Mouse (Mus musculus) MEL (cell line): ENCODE measurements around the gene Il3. TPM values are rescaled to one million over a fixed set of nuclear protein-coding genes. Genes with fewer than 3 reads are reported as not detected.

ENCODE experiments used
- DNase-seq: peaks from one replicate; pipeline ENCODE4 v3.0.0; 2011; ENCODE audit warnings: low read depth, low spot score
- H3K27ac ChIP-seq: 2 replicates; pipeline ENCODE4 v1.5.1; 2012; ENCODE audit warnings: low read depth, mild to moderate bottlenecking, control low read depth, low read length, moderate library complexity; ENCODE audit not compliant: control insufficient read depth
- H3K27me3 ChIP-seq, 2 experiments: fragments of 150-350 bp in 1 of 2; sonication (generic) in 1 of 2; 2 replicates each; pipeline ENCODE4 v1.6.1; 2012; ENCODE audit warnings: low read length in 2 of 2, mild to moderate bottlenecking in 2 of 2, improper control_type of control experiment in 1 of 2, moderate library complexity in 1 of 2; ENCODE audit not compliant: insufficient read depth in 2 of 2, control insufficient read depth in 1 of 2
- H3K36me3 ChIP-seq, 2 experiments: 2 replicates each; pipeline ENCODE4 v1.6.1; 2012 to 2014; ENCODE audit warnings: low read length in 2 of 2, improper control_type of control experiment in 1 of 2, inconsistent platforms in 1 of 2, mild to moderate bottlenecking in 1 of 2; ENCODE audit not compliant: insufficient read depth in 2 of 2, control insufficient read depth in 1 of 2
- H3K4me1 ChIP-seq, 2 experiments: fragments of 150-350 bp in 1 of 2; sonication (generic) in 1 of 2; 2 replicates each; pipeline ENCODE4 v1.6.1; 2012; ENCODE audit warnings: low read length in 2 of 2, improper control_type of control experiment in 1 of 2, mild to moderate bottlenecking in 1 of 2; ENCODE audit not compliant: insufficient read depth in 2 of 2, control insufficient read depth in 1 of 2
- H3K4me3 ChIP-seq, 2 experiments: fragments of 150-350 bp in 1 of 2; sonication (generic) in 1 of 2; 2 replicates each; pipeline ENCODE4 v1.5.1; 2012; ENCODE audit warnings: low read depth in 2 of 2, low read length in 2 of 2, mild to moderate bottlenecking in 2 of 2, moderate library complexity in 2 of 2, control low read depth in 1 of 2, improper control_type of control experiment in 1 of 2; ENCODE audit not compliant: control insufficient read depth in 1 of 2, insufficient read depth in 1 of 2
- H3K79me2 ChIP-seq: 2 replicates; pipeline ENCODE4 v1.6.1; 2012; ENCODE audit warnings: mild to moderate bottlenecking, low read length, moderate library complexity; ENCODE audit not compliant: control insufficient read depth, poor library complexity, insufficient read depth
- H3K9ac ChIP-seq: 2 replicates; pipeline ENCODE4 v1.6.1; 2012; ENCODE audit warnings: low read depth, mild to moderate bottlenecking, control low read depth, low read length, moderate library complexity; ENCODE audit not compliant: control insufficient read depth, poor library complexity, severe bottlenecking
- H3K9me3 ChIP-seq: fragments of 150-350 bp; sonication (generic); replicated peaks from 2 replicates; pipeline ENCODE4 v1.6.1; 2012; ENCODE audit warnings: mild to moderate bottlenecking, low read length, improper control_type of control experiment, moderate library complexity; ENCODE audit not compliant: insufficient read depth
- BHLHE40 ChIP-seq: IDR thresholded peaks from 2 replicates; pipeline ENCODE4 v1.6.1; 2012; ENCODE audit warnings: low read depth, mild to moderate bottlenecking, inconsistent platforms, low read length, improper control_type of control experiment, borderline replicate concordance
- CHD2 ChIP-seq: IDR thresholded peaks from 2 replicates; pipeline ENCODE4 v1.6.1; 2011; ENCODE audit warnings: low read length, improper control_type of control experiment
- CTCF ChIP-seq, 3 experiments: IDR thresholded peaks in 2 of 3; conservative IDR thresholded peaks in 1 of 3; 2 replicates each; pipeline ENCODE4 v1.5.1; 2011 to 2012; ENCODE audit warnings: low read length in 3 of 3, low read depth in 2 of 3, mild to moderate bottlenecking in 2 of 3, improper control_type of control experiment in 1 of 3, inconsistent platforms in 1 of 3, mixed read lengths in 1 of 3, moderate library complexity in 1 of 3; ENCODE audit not compliant: control insufficient read depth in 1 of 3, insufficient read depth in 1 of 3, poor library complexity in 1 of 3, severe bottlenecking in 1 of 3
- ELF1 ChIP-seq: IDR thresholded peaks from 2 replicates; pipeline ENCODE4 v1.6.1; 2014; ENCODE audit warnings: low read depth, mild to moderate bottlenecking, inconsistent platforms, low read length, improper control_type of control experiment, moderate library complexity
- EP300 ChIP-seq, 2 experiments: IDR thresholded peaks; 2 replicates each; pipeline ENCODE4 v1.6.1; 2011; ENCODE audit warnings: improper control_type of control experiment in 2 of 2, low read length in 2 of 2, low read depth in 1 of 2, mild to moderate bottlenecking in 1 of 2
- GABPA ChIP-seq: IDR thresholded peaks from 2 replicates; pipeline ENCODE4 v1.6.1; 2012; ENCODE audit warnings: low read depth, mild to moderate bottlenecking, inconsistent platforms, low read length, improper control_type of control experiment, moderate library complexity
- GATA1 ChIP-seq: IDR thresholded peaks from 2 replicates; pipeline ENCODE4 v1.6.1; 2011; ENCODE audit warnings: low read depth, low read length, improper control_type of control experiment
- HCFC1 ChIP-seq: IDR thresholded peaks from 2 replicates; pipeline ENCODE4 v1.6.1; 2012; ENCODE audit warnings: low read depth, mild to moderate bottlenecking, inconsistent platforms, low read length, improper control_type of control experiment, moderate library complexity
- KAT2A ChIP-seq: conservative IDR thresholded peaks from 2 replicates; pipeline ENCODE4 v1.6.1; 2012; ENCODE audit warnings: low read depth, low read length, improper control_type of control experiment, inconsistent platforms
- MAFK ChIP-seq: IDR thresholded peaks from 2 replicates; pipeline ENCODE4 v1.6.1; 2011; ENCODE audit warnings: low read depth, mild to moderate bottlenecking, low read length, improper control_type of control experiment, borderline replicate concordance
- MYC ChIP-seq: IDR thresholded peaks from 2 replicates; pipeline ENCODE4 v1.6.1; 2011; ENCODE audit warnings: low read depth, mild to moderate bottlenecking, low read length, improper control_type of control experiment, moderate library complexity
- NELFE ChIP-seq: IDR thresholded peaks from 2 replicates; pipeline ENCODE4 v1.6.1; 2011; ENCODE audit warnings: low read depth, low read length, improper control_type of control experiment
- NRF1 ChIP-seq: IDR thresholded peaks from 2 replicates; pipeline ENCODE4 v1.6.1; 2014; ENCODE audit warnings: low read depth, mild to moderate bottlenecking, inconsistent platforms, low read length, improper control_type of control experiment, moderate library complexity; ENCODE audit not compliant: poor library complexity, insufficient read depth, severe bottlenecking
- POLR2A ChIP-seq, 2 experiments: IDR thresholded peaks; 2 replicates each; pipeline ENCODE4 v1.6.1; 2011 to 2012; ENCODE audit warnings: low read length in 2 of 2, mild to moderate bottlenecking in 2 of 2, control low read depth in 1 of 2, improper control_type of control experiment in 1 of 2, low read depth in 1 of 2, moderate library complexity in 1 of 2; ENCODE audit not compliant: control insufficient read depth in 1 of 2, insufficient read depth in 1 of 2, poor library complexity in 1 of 2
- POLR2AphosphoS5 ChIP-seq: IDR thresholded peaks from 2 replicates; pipeline ENCODE4 v1.6.1; 2012; ENCODE audit warnings: low read depth, borderline replicate concordance, mild to moderate bottlenecking, inconsistent platforms, low read length, moderate library complexity, mixed read lengths
- RAD21 ChIP-seq: IDR thresholded peaks from 2 replicates; pipeline ENCODE4 v1.6.1; 2011; ENCODE audit warnings: mild to moderate bottlenecking, low read depth, low read length, improper control_type of control experiment
- RCOR1 ChIP-seq: IDR thresholded peaks from 2 replicates; pipeline ENCODE4 v1.6.1; 2012; ENCODE audit warnings: low read depth, mild to moderate bottlenecking, inconsistent platforms, low read length, improper control_type of control experiment
- SIN3A ChIP-seq: IDR thresholded peaks from 2 replicates; pipeline ENCODE4 v1.6.1; 2012; ENCODE audit warnings: low read length, improper control_type of control experiment, inconsistent platforms
- SMC3 ChIP-seq: IDR thresholded peaks from 2 replicates; pipeline ENCODE4 v1.6.1; 2011; ENCODE audit warnings: low read depth, low read length, improper control_type of control experiment
- TBP ChIP-seq: IDR thresholded peaks from 2 replicates; pipeline ENCODE4 v1.8.0; 2011; ENCODE audit warnings: low read depth, low read length, improper control_type of control experiment
- ZC3H11A ChIP-seq: IDR thresholded peaks from 2 replicates; pipeline ENCODE4 v1.6.1; 2012; ENCODE audit warnings: low read depth, mild to moderate bottlenecking, inconsistent platforms, low read length, improper control_type of control experiment
- ZMIZ1 ChIP-seq: IDR thresholded peaks from 2 replicates; pipeline ENCODE4 v1.6.1; 2012; ENCODE audit warnings: low read depth, mild to moderate bottlenecking, inconsistent platforms, low read length, improper control_type of control experiment, moderate library complexity
- ZNF384 ChIP-seq: IDR thresholded peaks from 2 replicates; pipeline ENCODE4 v1.6.1; 2012; ENCODE audit warnings: low read depth, mild to moderate bottlenecking, inconsistent platforms, low read length, improper control_type of control experiment
- polyA plus RNA-seq, 2 experiments: library from polyadenylated mRNA; stranded (reverse) in 1 of 2; unstranded in 1 of 2; fragments of >175 nt in 1 of 2; fragments of >200 nt in 1 of 2; gene quantifications; 2 replicates each; pipeline versions ENCODE4 v1.2.1 to v1.2.4; 2012; ENCODE audit warnings: low replicate concordance in 2 of 2, low read depth in 1 of 2; ENCODE audit not compliant: insufficient read length in 2 of 2, insufficient read depth in 1 of 2, missing spikeins in 1 of 2
- total RNA-seq: library from RNA; depleted of rRNA; stranded (reverse); fragments of 300-350 nt; gene quantifications from 2 replicates; pipeline ENCODE4 v1.2.3, GENCODE M21; 2012

The Il3 gene
- total and polyA plus RNA-seq, 3 experiments, result not detected

- H3K9ac ChIP-seq, result no peak overlapping the region
- no peak for TF ChIP-seq SIN3A
- no peak for TF ChIP-seq MYC
- TF ChIP-seq NELFE, result no peak
- TF ChIP-seq SMC3, result no peak
- TF ChIP-seq BHLHE40, result no peak
- TF ChIP-seq TBP, result no peak
- TF ChIP-seq RCOR1, result no peak
- no peak for TF ChIP-seq CHD2
- TF ChIP-seq POLR2AphosphoS5, result no peak
- no peak for TF ChIP-seq ZNF384
- TF ChIP-seq GABPA, result no peak
- no peak for TF ChIP-seq ELF1
- TF ChIP-seq NRF1, result no peak
- TF ChIP-seq EP300 (IDR thresholded peaks at IDR 0.05; ENCODE audit: low read depth in 1 of 2, low read length in 2 of 2), result no peak
- no peak for TF ChIP-seq HCFC1
- no peak for TF ChIP-seq GATA1
- TF ChIP-seq ZMIZ1, result no peak
- H3K27me3 ChIP-seq, result no peaks in the 10 kb centered on the region
- H3K4me1 ChIP-seq, result peaks cover 29 to 35% of the 10 kb centered on the region in 2 experiments
- no peak overlapping the region for H3K4me3 ChIP-seq
- no peak overlapping the region for H3K27ac ChIP-seq
- H3K79me2 ChIP-seq, result no peaks in the 10 kb centered on the region
- peaks cover 0 to 22% of the 10 kb centered on the region in 2 experiments; a peak in 2 of 4 replicates for H3K36me3 ChIP-seq
- no peaks in the 10 kb centered on the region for H3K9me3 ChIP-seq
- no peak for DNase-seq
Measured at GRCm38 (mm10) chr11:54310588-54310987, 43.5 kb upstream of the Il3 start.

- Histone ChIP-seq H3K9me3 (no peaks in the 10 kb centered on the region), H3K4me1 (peaks cover under 1 to 4% of the 10 kb centered on the region in 2 experiments; a peak in 2 of 4 replicates), H3K9ac (no peak overlapping the region), H3K27me3 (peaks cover 0 to 7% of the 10 kb centered on the region in 2 experiments; a peak in 1 of 4 replicates), H3K36me3 (no peaks in the 10 kb centered on the region), H3K27ac (no peak overlapping the region), H3K4me3 (no peak overlapping the region), H3K79me2 (no peaks in the 10 kb centered on the region)
- TF ChIP-seq MAFK (no peak), ZNF384 (peak; percentile 69; the same call in 1 of the 2 replicates), RAD21 (peak; percentile 94), KAT2A (no peak), POLR2A (IDR thresholded peaks at IDR 0.05; ENCODE audit: control insufficient read depth in 1 of 2, insufficient read depth in 1 of 2, low read depth in 1 of 2, low read length in 2 of 2, poor library complexity in 1 of 2) (no peak), CTCF (IDR thresholded peaks at IDR 0.05 in 2 of 3, conservative IDR thresholded peaks at IDR 0.05 in 1 of 3; ENCODE audit: control insufficient read depth in 1 of 3, insufficient read depth in 1 of 3, low read depth in 2 of 3, low read length in 3 of 3, poor library complexity in 1 of 3, severe bottlenecking in 1 of 3) (peak; percentile 59 to 96 (median 87)), SMC3 (peak; percentile 99), ZC3H11A (peak; percentile 93), ELF1 (peak; percentile 33; the same call in 1 of the 2 replicates), ZMIZ1 (no peak)
- DNase-seq, result peak; percentile 73
Measured at GRCm38 (mm10) chr11:54307139-54307816, 40.2 kb upstream of the Il3 start.
